Mouse (Mus musculus): ENCODE results near the gene Rbms3. TPM values are rescaled to one million over a fixed set of nuclear protein-coding genes. Genes with fewer than 3 reads are reported as not detected.
A peak's percentile ranks its signal among the peaks of the same experiment; 100 is the strongest.

Rbms3 gene
- total RNA-seq, 2 experiments from 2014 or later, result 11.5 to 13.0 TPM

GRCm38 (mm10) chr9:116556641-116557040, 1073.1 kb downstream of the Rbms3 start:
- intact Hi-C loops (cut with DNase I), result no loop called here
- no peak overlapping the region for H3K27ac ChIP-seq
- TF ChIP-seq CTCF (IDR thresholded peaks at IDR 0.05), result no peak
- no peak overlapping the region for H3K4me3 ChIP-seq
- DNase-seq (ENCODE audit: extremely low spot score in 1 of 2, low spot score in 2 of 2), result no peak

GRCm38 (mm10) chr9:116553181-116553580, 1076.5 kb downstream of the Rbms3 start:
- no peak overlapping the region for H3K4me3 ChIP-seq
- intact Hi-C loops (cut with DNase I), result loop anchor here (2.0 kb wide), 1 partner anchor 126 kb away; no protein-coding TSS in a partner anchor
- no peak for DNase-seq (ENCODE audit: extremely low spot score in 1 of 2, low spot score in 2 of 2)
- no peak overlapping the region for H3K27ac ChIP-seq
- TF ChIP-seq CTCF (IDR thresholded peaks at IDR 0.05), result peak; percentile 65

- Histone ChIP-seq H3K27ac (no peak overlapping the region), H3K4me3 (no peak overlapping the region)
- intact Hi-C loops (cut with DNase I), result loop anchor here (5.0 kb wide), 1 partner anchor 484 kb away; no protein-coding TSS in a partner anchor
- no peak for DNase-seq (ENCODE audit: extremely low spot score in 1 of 2, low spot score in 2 of 2)
- no peak for TF ChIP-seq CTCF (IDR thresholded peaks at IDR 0.05)
Measured at GRCm38 (mm10) chr9:116546156-116546555, 1083.6 kb downstream of the Rbms3 start.

- Histone ChIP-seq H3K27ac (no peak overlapping the region), H3K4me3 (no peak overlapping the region)
- no peak for TF ChIP-seq CTCF (IDR thresholded peaks at IDR 0.05)
- intact Hi-C loops (cut with DNase I), result no loop called here
- DNase-seq (ENCODE audit: extremely low spot score in 1 of 2, low spot score in 2 of 2), result no peak
Measured at GRCm38 (mm10) chr9:116542793-116543192, 1086.9 kb downstream of the Rbms3 start.

- TF ChIP-seq CTCF (IDR thresholded peaks at IDR 0.05), result no peak
- intact Hi-C loops (cut with DNase I), result no loop called here
- no peak overlapping the region for H3K27ac ChIP-seq
- DNase-seq (ENCODE audit: extremely low spot score in 1 of 2, low spot score in 2 of 2), result no peak
- H3K4me3 ChIP-seq, result no peak overlapping the region
Measured at GRCm38 (mm10) chr9:116541976-116542375, 1087.7 kb downstream of the Rbms3 start.

- Histone ChIP-seq H3K27ac (no peak overlapping the region), H3K4me3 (no peak overlapping the region)
- intact Hi-C loops (cut with DNase I), result no loop called here
- DNase-seq (ENCODE audit: extremely low spot score in 1 of 2, low spot score in 2 of 2), result no peak
- peak; percentile 31 for TF ChIP-seq CTCF (IDR thresholded peaks at IDR 0.05)
Measured at GRCm38 (mm10) chr9:116535709-116536108, 1094.0 kb downstream of the Rbms3 start.

- H3K27ac ChIP-seq, result no peak overlapping the region
- no peak for DNase-seq (ENCODE audit: extremely low spot score in 1 of 2, low spot score in 2 of 2)
- intact Hi-C loops (cut with DNase I), result no loop called here
- TF ChIP-seq CTCF (IDR thresholded peaks at IDR 0.05), result no peak
- no peak overlapping the region for H3K4me3 ChIP-seq
Measured at GRCm38 (mm10) chr9:116533381-116533780, 1096.3 kb downstream of the Rbms3 start.

GRCm38 (mm10) chr9:116531121-116531520, 1098.6 kb downstream of the Rbms3 start:
- no peak; the same call in 1 of the 2 replicates for TF ChIP-seq CTCF (IDR thresholded peaks at IDR 0.05)
- Histone ChIP-seq H3K4me3 (no peak overlapping the region), H3K27ac (no peak overlapping the region)
- DNase-seq (ENCODE audit: extremely low spot score in 1 of 2, low spot score in 2 of 2), result no peak
- intact Hi-C loops (cut with DNase I), result no loop called here

- Histone ChIP-seq H3K27ac (no peak overlapping the region), H3K4me3 (no peak overlapping the region)
- no peak for DNase-seq (ENCODE audit: extremely low spot score in 1 of 2, low spot score in 2 of 2)
- intact Hi-C loops (cut with DNase I), result no loop called here
- no peak for TF ChIP-seq CTCF (IDR thresholded peaks at IDR 0.05)
Measured at GRCm38 (mm10) chr9:116524386-116524785, 1105.3 kb downstream of the Rbms3 start.

Data from left cerebral cortex, adult 2 months (tissue).